Mouse (Mus musculus) gastrocnemius, postnatal 25 days (tissue): ENCODE results near the gene Sord. TPM values are rescaled to one million over a fixed set of nuclear protein-coding genes. Genes with fewer than 3 reads are reported as not detected.
"Not testable (repeated sequence)": the region's sequence is repeated elsewhere in the genome, so short reads cannot be mapped to it uniquely, and the experiment has no call there.

Experiments
- DNase-seq: peaks from one replicate; pipeline ENCODE4 v3.0.0; 2022
- long read RNA-seq, 2 experiments: library from polyadenylated mRNA; stranded (forward); transcript quantifications; one replicate each; pipeline ENCODE4 v2.0.0; 2021
- total RNA-seq, 2 experiments: library from RNA; stranded (reverse); gene quantifications; 1 replicate in 1 of 2; 2 replicates in 1 of 2; pipeline ENCODE4 v1.2.3; 2021

The Sord gene
- total RNA-seq = 10 to 100 TPM; 37.8 to 39.9 TPM
- long read RNA-seq, experiment 1, transcript Sord-201 (9 exons, 2,352 nt) = major isoform, 22 of 32 reads
- long read RNA-seq, experiment 1, partial matches to known transcripts = 4 of 32 reads
- long read RNA-seq, experiment 1, other reads (novel, unspliced or antisense) = 6 of 32 reads
- long read RNA-seq, experiment 2, transcript Sord-201 (9 exons, 2,352 nt) = major isoform, 31 of 35 reads
- long read RNA-seq, experiment 2, partial matches to known transcripts = 4 of 35 reads
- long read RNA-seq, experiment 2, other reads (novel, unspliced or antisense) = 0 of 35 reads

GRCm38 (mm10) chr2:122234611-122235288 is at the start of gene Sord:
Gene Sord (plus strand): TSS chr2:122234749.
- DNase-seq = peak; percentile 76

GRCm38 (mm10) chr2:122185086-122185485 is 49.5 kb upstream of the Sord start:
- no peak for DNase-seq

GRCm38 (mm10) chr2:122186106-122186505 is 48.4 kb upstream of the Sord start, which contains the start of the genes Patl2 and Terb2:
Gene Patl2 (minus strand): TSS chr2:122186189.
Gene Terb2 (plus strand): TSS chr2:122186272.
- no peak for DNase-seq

- no peak for DNase-seq
These were observed 47.8 kb upstream of the Sord start for GRCm38 (mm10) chr2:122186751-122187150.

GRCm38 (mm10) chr2:122191849-122192248 is 42.7 kb upstream of the Sord start:
- no peak for DNase-seq

- no peak for DNase-seq
These were observed 40.0 kb upstream of the Sord start for GRCm38 (mm10) chr2:122194509-122194929.

GRCm38 (mm10) chr2:122201501-122201900 is 33.0 kb upstream of the Sord start:
- no peak for DNase-seq

- no peak for DNase-seq
These were observed 28.0 kb upstream of the Sord start for GRCm38 (mm10) chr2:122206440-122207107.

GRCm38 (mm10) chr2:122210534-122211228 is 23.9 kb upstream of the Sord start:
- no peak for DNase-seq

- not testable (repeated sequence) for DNase-seq
These were observed 17.5 kb upstream of the Sord start for GRCm38 (mm10) chr2:122217075-122217474.

GRCm38 (mm10) chr2:122218234-122218633 is 16.3 kb upstream of the Sord start:
- no peak for DNase-seq

- DNase-seq = no peak
These were observed 13.2 kb upstream of the Sord start for GRCm38 (mm10) chr2:122221378-122221777.

GRCm38 (mm10) chr2:122221798-122222197 is 12.8 kb upstream of the Sord start:
- no peak for DNase-seq

GRCm38 (mm10) chr2:122222272-122222671 is 12.3 kb upstream of the Sord start:
- DNase-seq = no peak

- no peak for DNase-seq
These were observed 10.9 kb upstream of the Sord start for GRCm38 (mm10) chr2:122223654-122224053.

GRCm38 (mm10) chr2:122230395-122230794 is 4.2 kb upstream of the Sord start:
- DNase-seq = no peak

GRCm38 (mm10) chr2:122231616-122232015 is 2.9 kb upstream of the Sord start:
- no peak for DNase-seq

GRCm38 (mm10) chr2:122233341-122233740 is 1.2 kb upstream of the Sord start:
- DNase-seq = no peak

GRCm38 (mm10) chr2:122233759-122234557 is 591 bp upstream of the Sord start:
- no peak for DNase-seq

- no peak for DNase-seq
These were observed 876 bp downstream of the Sord start for GRCm38 (mm10) chr2:122235425-122235824.

GRCm38 (mm10) chr2:122236321-122236720 is 1.8 kb downstream of the Sord start:
- no peak for DNase-seq
